Mouse (Mus musculus) cerebellum, adult 11-12 months (tissue): Measurements from ENCODE around the gene Usp38.

ENCODE experiments used
- DNase-seq: peaks from one replicate; pipeline ENCODE4 v3.0.0; 2022

Usp38 gene

DNA sequence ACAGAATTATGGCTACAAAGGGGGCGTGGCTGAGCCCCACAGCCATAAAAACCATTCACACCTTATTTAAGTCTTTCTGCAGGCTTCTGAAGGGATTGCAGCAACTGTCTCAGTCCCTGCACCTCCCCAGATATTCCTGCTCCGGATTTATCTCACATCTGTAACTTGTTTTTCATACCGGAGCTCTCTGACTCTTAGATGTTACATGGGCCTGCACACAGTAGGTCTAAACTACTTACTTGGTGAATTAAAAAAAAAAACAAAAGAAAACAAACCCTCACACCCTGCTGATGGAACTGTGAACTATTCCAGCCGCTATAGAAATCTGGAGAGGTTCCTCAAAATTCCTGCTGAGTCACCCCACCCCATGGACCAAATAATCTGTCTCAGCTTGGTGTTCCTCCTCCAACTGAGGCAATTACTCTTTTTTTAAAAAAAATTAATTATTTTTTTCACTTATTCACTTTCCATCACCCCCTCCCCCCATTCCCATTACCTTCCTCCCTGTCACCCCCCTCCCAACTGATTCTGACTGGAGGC lies 53.6 kb downstream of the Usp38 start:
- DNase-seq: no peak

DNA sequence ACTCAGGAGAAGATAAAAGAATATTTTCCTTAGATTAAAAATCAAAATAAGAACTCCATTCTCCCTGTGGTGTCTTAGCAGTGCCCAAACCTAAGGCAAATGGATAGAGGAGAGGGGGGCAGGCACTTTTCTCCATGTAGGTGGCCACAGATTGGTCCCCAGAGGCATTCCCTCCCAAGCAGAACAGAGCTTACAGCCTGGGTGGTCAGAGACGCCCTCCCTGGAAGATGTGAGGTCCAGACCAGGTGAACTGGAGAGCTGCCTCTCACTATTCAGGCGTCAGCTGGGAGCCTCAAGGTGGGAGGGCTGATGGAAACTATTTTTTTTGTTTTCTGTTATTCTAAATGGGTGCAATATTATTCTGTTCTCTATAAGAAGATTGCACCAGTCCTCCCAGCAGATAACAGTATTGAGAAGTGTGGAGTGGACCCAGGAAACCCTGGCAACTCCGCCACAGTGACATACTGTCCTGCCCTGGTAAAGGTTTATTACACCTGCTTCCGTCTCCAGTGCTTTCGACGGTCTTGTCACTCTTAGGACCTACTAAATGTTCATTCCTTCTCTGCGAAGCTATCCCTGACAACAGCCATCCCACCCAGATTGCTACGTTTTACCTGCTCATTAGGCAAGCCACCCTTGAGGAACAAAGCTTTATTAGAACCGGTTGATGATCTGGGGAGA lies 55.0 kb downstream of the Usp38 start:
- DNase-seq: no peak

DNA sequence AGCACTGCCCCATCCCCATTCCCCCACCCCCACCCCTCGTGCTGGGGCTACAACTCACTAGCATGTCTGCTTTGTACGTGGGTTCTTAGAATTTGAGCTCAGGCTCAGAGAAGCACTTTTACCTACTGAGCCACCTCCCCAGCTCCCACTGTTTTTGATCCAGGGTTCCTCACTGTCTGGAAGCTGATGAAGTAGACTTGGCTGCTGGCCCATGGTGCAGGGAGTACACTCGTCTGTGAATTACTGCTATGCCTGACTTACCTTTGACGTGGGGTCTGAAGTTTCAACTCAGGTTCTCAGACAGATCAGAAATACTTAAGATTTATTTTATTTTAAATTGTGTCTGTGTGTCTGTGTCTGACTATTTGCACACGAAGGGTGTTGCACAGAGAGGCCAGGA lies 57.0 kb downstream of the Usp38 start:
- no peak for DNase-seq

DNA sequence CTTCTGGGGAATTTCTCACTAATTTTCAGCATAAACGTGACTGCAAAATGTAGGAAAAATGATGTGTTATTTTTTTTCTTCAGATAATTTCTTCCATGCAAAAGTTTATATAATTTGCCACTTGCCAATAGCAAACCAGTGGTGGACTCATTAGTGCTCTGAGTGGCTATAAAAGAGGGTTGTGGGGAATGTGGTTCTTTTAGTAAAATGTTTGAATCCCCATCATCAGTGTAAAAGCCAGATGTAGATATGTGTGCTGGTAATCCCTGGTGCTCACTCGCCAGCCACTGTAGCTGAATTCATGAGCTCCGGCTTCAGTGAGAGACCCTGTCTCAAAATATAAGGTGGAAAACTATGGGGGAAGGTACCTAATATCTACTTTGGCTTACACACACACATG lies 61.8 kb downstream of the Usp38 start:
- DNase-seq: no peak

DNA sequence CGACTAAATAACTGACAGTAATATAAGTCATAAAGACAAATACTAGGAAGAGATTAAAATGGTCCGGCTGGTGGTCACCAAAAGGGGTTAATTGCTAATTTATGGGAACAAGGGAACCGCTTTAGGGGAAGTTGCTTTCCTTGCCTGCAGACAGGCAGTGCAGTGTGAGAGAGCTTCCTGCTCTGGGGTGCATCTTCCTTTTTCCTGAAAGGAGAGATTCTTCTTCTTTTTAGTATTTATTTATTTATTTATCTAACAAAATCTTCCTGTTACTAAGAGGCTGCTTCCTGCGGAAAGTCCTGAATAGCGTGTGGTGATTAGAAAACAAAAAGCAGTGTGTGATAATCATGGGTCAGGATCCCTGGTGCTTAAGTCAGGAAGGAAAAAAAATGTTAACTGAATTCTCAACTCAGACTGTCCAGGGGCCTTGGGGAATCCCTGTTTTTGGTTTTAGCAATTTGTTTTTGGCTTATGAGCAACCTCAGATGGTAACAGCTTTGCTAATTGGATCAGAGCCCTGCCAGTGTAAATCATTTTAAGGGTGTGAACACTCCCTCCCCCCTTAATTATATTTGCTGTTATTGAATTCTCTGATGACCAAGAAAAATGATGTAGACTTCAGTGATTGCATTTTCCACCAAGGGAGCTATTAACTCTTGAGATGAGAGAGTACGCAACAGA lies 62.4 kb downstream of the Usp38 start:
- DNase-seq: no peak

DNA sequence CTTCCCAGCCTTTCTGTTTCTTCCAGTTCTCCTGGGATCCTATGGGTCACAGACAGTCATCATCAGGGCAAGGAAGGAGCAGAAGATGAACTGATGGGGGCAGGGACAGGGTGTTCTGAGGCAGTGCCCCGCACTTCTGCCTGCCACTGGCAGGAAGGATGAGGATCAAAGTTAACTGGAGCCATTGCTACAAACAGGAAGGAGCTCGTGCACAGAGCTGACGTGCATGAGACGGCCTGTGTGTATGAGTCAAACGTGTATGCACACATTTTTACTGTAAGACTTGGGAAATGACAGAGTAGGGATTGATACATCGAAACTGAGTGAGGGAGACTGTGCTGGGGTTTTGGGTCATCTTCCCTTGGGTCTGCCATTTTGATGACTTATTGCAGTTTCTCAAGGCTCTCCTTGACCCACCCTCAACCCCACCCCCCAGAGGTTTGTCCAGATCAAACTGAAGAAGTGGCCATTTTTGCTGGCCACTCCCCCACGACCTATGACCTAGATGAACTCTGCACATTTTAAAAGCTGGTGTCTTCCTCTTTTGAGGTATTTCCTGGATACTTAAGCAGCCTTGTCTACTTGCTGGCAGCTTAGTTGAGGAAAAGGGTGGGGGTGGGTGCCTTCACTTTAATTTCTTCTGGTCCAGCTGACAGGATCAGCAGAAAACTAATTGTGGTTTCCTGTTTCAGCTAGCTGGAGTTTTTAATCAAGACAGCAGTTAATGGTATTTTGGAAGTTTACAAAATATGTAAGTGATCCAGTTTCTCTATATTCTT lies 66.1 kb downstream of the Usp38 start:
- DNase-seq: no peak

DNA sequence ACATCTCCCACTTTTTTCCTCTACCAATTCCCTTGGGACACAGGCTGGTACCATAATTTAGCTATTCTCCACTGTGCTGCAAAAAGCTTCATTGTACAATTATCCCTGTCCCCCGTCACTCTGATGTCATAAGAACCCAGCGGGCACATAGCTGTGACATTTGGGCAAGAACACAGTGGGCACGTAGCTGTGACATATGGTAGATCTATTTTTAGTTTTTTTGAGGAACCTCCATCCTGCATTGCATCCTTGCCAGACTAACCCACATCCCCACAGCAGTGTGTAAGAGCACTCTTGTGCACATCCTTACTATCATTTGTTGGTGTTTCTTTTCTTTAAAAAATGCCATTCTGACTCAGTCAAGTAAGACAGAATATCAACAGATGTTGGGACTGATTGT lies 71.0 kb downstream of the Usp38 start:
- DNase-seq: peak; percentile 41

DNA sequence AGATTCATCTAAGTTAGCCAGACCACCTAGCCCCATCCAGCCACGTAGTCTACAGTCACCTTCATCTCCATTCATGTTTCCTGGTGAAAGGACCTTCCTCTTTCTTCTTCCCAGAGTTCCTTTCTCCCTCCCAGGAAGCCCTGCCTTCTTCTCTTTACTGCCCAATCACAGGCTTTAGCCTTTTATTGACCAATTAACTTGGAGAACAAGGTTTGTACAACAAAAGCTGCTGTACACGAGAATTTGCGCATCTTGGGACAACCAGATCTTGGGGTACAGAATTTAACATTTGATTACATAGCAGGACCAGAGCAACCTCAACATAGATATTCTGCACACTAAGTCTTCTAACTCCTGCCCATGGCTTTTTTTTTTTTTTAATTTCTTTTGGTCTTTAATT lies 73.1 kb downstream of the Usp38 start:
- no peak for DNase-seq

DNA sequence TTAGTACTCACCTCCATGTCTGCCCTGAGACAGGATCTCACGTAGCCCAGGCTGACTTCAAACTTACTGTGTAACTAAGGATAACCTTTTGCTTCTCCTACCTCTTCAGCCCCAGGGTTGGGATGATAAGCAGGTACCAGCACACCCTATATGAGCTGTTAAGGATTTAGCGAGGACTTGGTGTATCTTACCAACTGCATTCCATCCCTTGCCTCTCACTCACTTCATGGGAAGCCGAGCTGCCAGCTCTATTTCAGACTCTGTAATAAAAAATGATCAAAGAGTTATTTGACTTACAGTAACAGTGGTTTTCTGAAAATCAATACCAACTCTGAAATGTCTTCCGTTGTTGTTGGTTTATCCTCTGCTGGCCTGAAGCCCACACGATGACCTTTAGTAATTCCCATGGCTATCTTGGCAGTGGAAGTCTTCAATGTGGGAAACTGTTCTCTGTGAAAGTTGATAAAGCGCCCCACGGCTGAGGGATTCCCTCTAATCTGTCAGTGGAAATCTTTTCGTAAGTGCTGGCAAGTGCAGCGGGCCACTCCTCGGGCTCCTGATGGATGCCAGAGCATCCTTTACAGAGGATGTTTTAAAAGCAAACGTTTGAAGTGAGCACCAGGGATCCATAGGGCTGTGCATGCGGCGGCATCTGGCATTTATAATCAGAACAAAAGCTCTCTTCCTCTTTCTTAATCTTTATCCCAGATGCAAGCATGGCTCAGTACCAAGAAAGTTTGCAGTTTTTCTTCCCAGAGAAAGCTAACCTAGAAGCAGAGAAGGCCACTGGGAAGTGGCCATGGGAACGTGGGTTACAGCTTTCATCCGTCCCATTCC lies 76.7 kb downstream of the Usp38 start:
- DNase-seq: no peak
